Comparison of ENCODE assay signal across 12 mouse cellular contexts in genomic region chr8:107577640-107578039, GRCm38 (mm10). TPM values are rescaled to one million over a fixed set of nuclear protein-coding genes. Genes with fewer than 3 reads are reported as not detected.
DNase-seq lines count a peak whose midpoint lies in the region; ATAC-seq and TF ChIP-seq lines count a peak whose summit lies in the region.
"Had no signal": no experiment of that assay in that cellular context is flagged by ENCODE, and none has a peak within 500 bp of the region (broad histone marks: within the 10 kb centered on the region; RNA-seq: fewer than 3 reads in every experiment).

No protein-coding gene starts in this region.

- no peak overlapping the region for H3K4me3 ChIP-seq in heart, embryonic 10.5 days
- no peak overlapping the region for H3K4me3 ChIP-seq in MEL (ENCODE audit: control insufficient read depth in 1 of 2, insufficient read depth in 1 of 2, low read depth in 2 of 2, low read length in 2 of 2)
- no peak overlapping the region for H3K4me3 ChIP-seq in embryonic facial prominence, embryonic 13.5 days
- no peak overlapping the region for H3K4me3 ChIP-seq in liver, embryonic 14.5 days (ENCODE audit: insufficient read depth in 1 of 2, low read depth in 2 of 2, low read length in 2 of 2)
- H3K4me3 ChIP-seq: hindbrain, embryonic 12.5 days had no signal

- peak; percentile 56 for DNase-seq in heart, embryonic 10.5 days (ENCODE audit: low spot score)
- DNase-seq in heart, postnatal 14 days = no peak
- peak; percentile 85 for DNase-seq in MEL (ENCODE audit: low read depth, low spot score)
- peak; percentile 65 to 69 (median 68) for DNase-seq in liver, embryonic 14.5 days (ENCODE audit: low read depth in 3 of 3, low spot score in 3 of 3)
- DNase-seq in cerebellum, adult 8-10 months = no peak
- DNase-seq in spleen, postnatal 10 days (ENCODE audit: low spot score in 2 of 2) = no peak
- no peak for DNase-seq in cerebellum, adult 9-10 months
- DNase-seq: cerebellum, adult 9-11 months; gastrocnemius, postnatal 14 days had no signal

- no peak for ATAC-seq in embryonic facial prominence, embryonic 13.5 days (ENCODE audit: insufficient number of reproducible peaks, insufficient read depth, low FRiP score, low TSS enrichment, low read depth)
- ATAC-seq in liver, embryonic 14.5 days (ENCODE audit: insufficient read depth) = peak; percentile 83
- ATAC-seq: intestine, embryonic 16.5 days had no signal

- no peak overlapping the region for H3K27ac ChIP-seq in heart, embryonic 10.5 days
- H3K27ac ChIP-seq in MEL (ENCODE audit: control insufficient read depth, low read depth, low read length) = peak overlapping the region; percentile 74
- peak overlapping the region; percentile 30 for H3K27ac ChIP-seq in embryonic facial prominence, embryonic 13.5 days
- H3K27ac ChIP-seq in liver, embryonic 14.5 days = peak overlapping the region; percentile 50
- H3K27ac ChIP-seq: hindbrain, embryonic 12.5 days had no signal

- TF ChIP-seq EP300 in MEL (IDR thresholded peaks at IDR 0.05; ENCODE audit: low read depth in 1 of 2, low read length in 2 of 2) = peak; percentile 94 to 96
- TF ChIP-seq EP300 in liver, embryonic 14.5 days (IDR thresholded peaks at IDR 0.05; ENCODE audit: low read depth) = peak; percentile 90

- 74% methylated on average over 4 of the region's 4 CpGs for WGBS in heart, embryonic 10.5 days
- 89% methylated on average over 4 of the region's 4 CpGs for WGBS in embryonic facial prominence, embryonic 13.5 days
- 14% methylated on average over 4 of the region's 4 CpGs for WGBS in liver, embryonic 14.5 days (ENCODE audit: insufficient replicate concordance)

- H3K36me3 ChIP-seq in heart, embryonic 10.5 days = peaks cover 50% of the 10 kb centered on the region
- peaks cover 12 to 14% of the 10 kb centered on the region in 2 experiments for H3K36me3 ChIP-seq in MEL (ENCODE audit: control insufficient read depth in 1 of 2, insufficient read depth in 2 of 2, low read length in 2 of 2)
- peaks cover 51% of the 10 kb centered on the region for H3K36me3 ChIP-seq in embryonic facial prominence, embryonic 13.5 days
- H3K36me3 ChIP-seq in liver, embryonic 14.5 days (replicated peaks; ENCODE audit: control insufficient read depth, insufficient read depth, low read depth) = peaks cover 35% of the 10 kb centered on the region

- no peak overlapping the region for H3K4me2 ChIP-seq in embryonic facial prominence, embryonic 13.5 days
- no peak overlapping the region for H3K4me2 ChIP-seq in liver, embryonic 14.5 days (ENCODE audit: low read depth)

- H3K9ac ChIP-seq in MEL (ENCODE audit: control insufficient read depth, low read depth, low read length, poor library complexity, severe bottlenecking) = no peak overlapping the region
- no peak overlapping the region for H3K9ac ChIP-seq in embryonic facial prominence, embryonic 13.5 days
- H3K9ac ChIP-seq in liver, embryonic 14.5 days (replicated peaks) = no peak overlapping the region
- H3K9ac ChIP-seq: hindbrain, embryonic 12.5 days had no signal

- TF ChIP-seq POLR2A in MEL (IDR thresholded peaks at IDR 0.05; ENCODE audit: control insufficient read depth in 1 of 2, insufficient read depth in 1 of 2, low read depth in 1 of 2, low read length in 2 of 2, poor library complexity in 1 of 2) = no peak

- no peaks in the 10 kb centered on the region for H3K27me3 ChIP-seq in heart, embryonic 10.5 days (ENCODE audit: insufficient read depth, poor library complexity, severe bottlenecking)
- H3K27me3 ChIP-seq in MEL (ENCODE audit: control insufficient read depth in 1 of 2, insufficient read depth in 2 of 2, low read length in 2 of 2) = no peaks in the 10 kb centered on the region
- H3K27me3 ChIP-seq in embryonic facial prominence, embryonic 13.5 days = no peaks in the 10 kb centered on the region
- H3K27me3 ChIP-seq in liver, embryonic 14.5 days (ENCODE audit: control insufficient read depth, insufficient read depth, low read length) = no peaks in the 10 kb centered on the region
- H3K27me3 ChIP-seq: hindbrain, embryonic 12.5 days had no signal

- no peaks in the 10 kb centered on the region for H3K9me3 ChIP-seq in heart, embryonic 10.5 days
- no peaks in the 10 kb centered on the region for H3K9me3 ChIP-seq in MEL (replicated peaks; ENCODE audit: insufficient read depth, low read length)
- no peaks in the 10 kb centered on the region for H3K9me3 ChIP-seq in embryonic facial prominence, embryonic 13.5 days
- H3K9me3 ChIP-seq in liver, embryonic 14.5 days (ENCODE audit: control insufficient read depth, low read length) = no peaks in the 10 kb centered on the region
- H3K9me3 ChIP-seq: hindbrain, embryonic 12.5 days had no signal

- H3K4me1 ChIP-seq in heart, embryonic 10.5 days = no peaks in the 10 kb centered on the region
- peaks cover 8 to 19% of the 10 kb centered on the region in 2 experiments; a peak in 3 of 4 replicates for H3K4me1 ChIP-seq in MEL (ENCODE audit: control insufficient read depth in 1 of 2, insufficient read depth in 2 of 2, low read length in 2 of 2)
- 0 out of 2 replicates have a peak, but pooled peaks cover 4% of the 10 kb centered on the region for H3K4me1 ChIP-seq in embryonic facial prominence, embryonic 13.5 days
- peaks cover 7 to 18% of the 10 kb centered on the region in 2 experiments; a peak in 3 of 4 replicates for H3K4me1 ChIP-seq in liver, embryonic 14.5 days (replicated peaks; ENCODE audit: control insufficient read depth in 2 of 2, insufficient read depth in 2 of 2, low read length in 1 of 2)

- H3K79me2 ChIP-seq in MEL (ENCODE audit: control insufficient read depth, insufficient read depth, low read length, poor library complexity) = 0 out of 2 replicates have a peak, but pooled peaks cover 2% of the 10 kb centered on the region

- no peak for TF ChIP-seq RAD21 in MEL (IDR thresholded peaks at IDR 0.05; ENCODE audit: low read depth, low read length)

- intact Hi-C loops in heart, postnatal 14 days (cut with DNase I) = no loop called here

- no peak for TF ChIP-seq CTCF in MEL (IDR thresholded peaks at IDR 0.05 in 2 of 3, conservative IDR thresholded peaks at IDR 0.05 in 1 of 3; ENCODE audit: control insufficient read depth in 1 of 3, insufficient read depth in 1 of 3, low read depth in 2 of 3, low read length in 3 of 3, poor library complexity in 1 of 3, severe bottlenecking in 1 of 3)
- no peak for TF ChIP-seq CTCF in liver, embryonic 14.5 days (IDR thresholded peaks at IDR 0.05; ENCODE audit: low read depth)

TF ChIP-seq in MEL, 35 proteins besides CTCF, POLR2A, EP300 and RAD21:
- TF ChIP-seq RCOR1 (IDR thresholded peaks at IDR 0.05; ENCODE audit: low read depth, low read length) = peak; percentile 73
- TF ChIP-seq TAL1 (IDR thresholded peaks at IDR 0.05; ENCODE audit: low read length) = peak; percentile 96
- peak; percentile 95 for TF ChIP-seq TCF12 (IDR thresholded peaks at IDR 0.05; ENCODE audit: low read depth, low read length)
- TF ChIP-seq SIN3A (IDR thresholded peaks at IDR 0.05; ENCODE audit: low read length) = peak; percentile 58; the same call in 1 of the 2 replicates
- TF ChIP-seq TBP (IDR thresholded peaks at IDR 0.05; ENCODE audit: low read depth, low read length) = 0 out of 2 replicates have a peak, but pooled peaks have one; percentile 32
- peak; percentile 68 for TF ChIP-seq ETS1 (IDR thresholded peaks at IDR 0.05; ENCODE audit: low read depth, low read length)
- TF ChIP-seq MAX (IDR thresholded peaks at IDR 0.05; ENCODE audit: low read length) = peak; percentile 45
- peak; percentile 95 for TF ChIP-seq GATA1 (IDR thresholded peaks at IDR 0.05; ENCODE audit: low read depth, low read length)
- TF ChIP-seq MXI1 (IDR thresholded peaks at IDR 0.05; ENCODE audit: low read depth, low read length) = peak; percentile 75; the same call in 1 of the 2 replicates
- no peak for TF ChIP-seq ZC3H11A (IDR thresholded peaks at IDR 0.05; ENCODE audit: low read depth, low read length)
- peak; percentile 61 for TF ChIP-seq MYB (IDR thresholded peaks at IDR 0.05; ENCODE audit: low read depth, low read length)
- TF ChIP-seq ELF1 (IDR thresholded peaks at IDR 0.05; ENCODE audit: low read depth, low read length) = 0 out of 2 replicates have a peak, but pooled peaks have one; percentile 39
- TF ChIP-seq BHLHE40 (IDR thresholded peaks at IDR 0.05; ENCODE audit: borderline replicate concordance, low read depth, low read length) = no peak
- TF ChIP-seq NELFE (IDR thresholded peaks at IDR 0.05; ENCODE audit: low read depth, low read length) = no peak
- no peak for TF ChIP-seq MEF2A (IDR thresholded peaks at IDR 0.05; ENCODE audit: extremely low read depth, insufficient replicate concordance, low read depth, low read length, poor library complexity, severe bottlenecking)
- no peak for TF ChIP-seq NRF1 (IDR thresholded peaks at IDR 0.05; ENCODE audit: insufficient read depth, low read depth, low read length, poor library complexity, severe bottlenecking)
- 0 out of 2 replicates have a peak, but pooled peaks have one; percentile 38 for TF ChIP-seq MYC (IDR thresholded peaks at IDR 0.05; ENCODE audit: low read depth, low read length)
- 0 out of 2 replicates have a peak, but pooled peaks have one; percentile 16 for TF ChIP-seq JUND (IDR thresholded peaks at IDR 0.05; ENCODE audit: low read depth, low read length)
- TF ChIP-seq MAZ (IDR thresholded peaks at IDR 0.05; ENCODE audit: low read depth, low read length) = peak; percentile 58; the same call in 1 of the 2 replicates

RNA-seq across cellular contexts. Expression of gene Psmd7, which starts 10.6 kb away (rescaled TPM):
- polyA plus RNA-seq in heart, embryonic 10.5 days (2016; fragmentation: Nextera tagmentation; extraction: Ambion mirVana) = 248 and 324 TPM in 2 replicates
- total RNA-seq in heart, postnatal 14 days (2021) = 10 to 100 TPM; 82.7 to 91.6 TPM
- 200 and 205 TPM in 2 replicates for total RNA-seq in MEL (2012; rRNA removed)
- 100 to 1,000 TPM; 186 to 403 TPM for polyA plus RNA-seq in MEL (2012; ENCODE audit: insufficient read depth in 1 of 2, insufficient read length in 2 of 2, low read depth in 1 of 2, low replicate concordance in 2 of 2, missing spikeins in 1 of 2)
- 325 and 349 TPM in 2 replicates for polyA plus RNA-seq in embryonic facial prominence, embryonic 13.5 days (2015; fragmentation: Nextera tagmentation; extraction: Ambion mirVana)
- polyA plus RNA-seq in liver, embryonic 14.5 days (2012; rRNA removed) = 48.3 and 77.4 TPM in 2 replicates
- 133 and 142 TPM in 2 replicates for polyA plus RNA-seq in liver, embryonic 14.5 days (2014; fragmentation: Nextera tagmentation; extraction: Ambion mirVana)

Comparison
In these comparisons a context has a peak if more than half of its experiments do, and no peak if none do; other contexts are left out.
1. DNase-seq: peak in heart, embryonic 10.5 days (single experiment), MEL (single experiment) and liver, embryonic 14.5 days (3 of 3); none in heart, postnatal 14 days (0 of 2), cerebellum, adult 8-10 months (single experiment), spleen, postnatal 10 days (0 of 2) and cerebellum, adult 9-10 months (single experiment).